Mouse (Mus musculus) liver, embryonic 13.5 days (tissue): ENCODE measurements around the gene Art4. TPM values are rescaled to one million over a fixed set of nuclear protein-coding genes. Genes with fewer than 3 reads are reported as not detected.
A peak's percentile ranks its signal among the peaks of the same experiment; 100 is the strongest.

Experiments
- ATAC-seq: fragments of 200-750 bp; cut with Nextera tagmentation; 2 replicates; pipeline ENCODE4 v1.8.0; 2017; ENCODE audit warnings: low read depth, mild to moderate bottlenecking, moderate number of reproducible peaks, moderate library complexity
- DNase-seq: peaks from one replicate; pipeline ENCODE4 v3.0.0; 2022
- H3K27ac ChIP-seq: fragments of 300-500 bp; sonication (generic); 2 replicates; pipeline ENCODE4 v1.5.1; 2015; ENCODE audit warnings: moderate library complexity, mild to moderate bottlenecking, inconsistent platforms
- H3K27me3 ChIP-seq: fragments of 300-500 bp; sonication (generic); 2 replicates; pipeline ENCODE4 v1.6.1; 2015; ENCODE audit warnings: mild to moderate bottlenecking, inconsistent platforms
- H3K36me3 ChIP-seq: fragments of 300-500 bp; sonication (generic); 2 replicates; pipeline ENCODE4 v1.6.1; 2015; ENCODE audit warnings: mild to moderate bottlenecking, inconsistent platforms
- H3K4me1 ChIP-seq: fragments of 300-500 bp; sonication (generic); replicated peaks from 2 replicates; pipeline ENCODE4 v1.6.1; 2015; ENCODE audit warnings: inconsistent platforms
- H3K4me2 ChIP-seq: fragments of 300-500 bp; sonication (generic); 2 replicates; pipeline ENCODE4 v1.6.1; 2015; ENCODE audit warnings: inconsistent platforms, mild to moderate bottlenecking, moderate library complexity
- H3K4me3 ChIP-seq: fragments of 300-500 bp; sonication (generic); replicated peaks from 2 replicates; pipeline ENCODE4 v1.5.1; 2015; ENCODE audit warnings: mild to moderate bottlenecking, inconsistent platforms
- H3K9ac ChIP-seq: fragments of 300-500 bp; sonication (generic); 2 replicates; pipeline ENCODE4 v1.6.1; 2015; ENCODE audit warnings: mild to moderate bottlenecking, inconsistent platforms
- H3K9me3 ChIP-seq: fragments of 300-500 bp; sonication (generic); replicated peaks from 2 replicates; pipeline ENCODE4 v1.6.1; 2016; ENCODE audit warnings: inconsistent platforms
- WGBS: fragments of 180-500 bp; shearing (Covaris S2); methylation state at CpG from one replicate; pipeline ENCODE4 v1.1.7; 2015; ENCODE audit not compliant: insufficient replicate concordance; 5-methylcytosine and 5-hydroxymethylcytosine counted together
- polyA plus RNA-seq: library from polyadenylated mRNA; unstranded; fragments of >200 nt; fragmentation: Nextera tagmentation; extraction: Ambion mirVana; gene quantifications from 2 replicates; pipeline ENCODE4 v1.2.1, GENCODE M21; 2015

Gene Art4
- polyA plus RNA-seq, 1 experiment from 2014 or later, result 28.8 TPM

DNA sequence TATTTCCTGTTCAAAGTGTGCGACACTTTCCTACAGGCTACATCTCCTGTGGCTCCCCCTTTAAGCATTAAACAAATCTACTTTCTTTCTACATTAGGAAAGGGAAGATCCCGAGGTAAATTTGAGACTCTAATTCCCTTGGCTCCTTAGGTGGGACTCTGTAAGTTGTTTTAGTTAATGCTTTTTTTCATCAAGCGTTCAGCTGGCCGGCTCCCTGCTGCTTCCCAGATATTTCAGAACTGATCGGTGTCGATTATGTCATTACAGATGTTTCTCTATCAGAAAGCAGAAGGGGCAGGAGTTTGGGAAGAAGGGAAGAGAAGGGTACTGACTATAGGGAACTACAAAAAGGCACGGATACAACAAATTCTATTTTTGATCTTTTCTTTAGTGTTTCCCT lies 30.4 kb downstream of the Art4 start:
- no peak for DNase-seq
- peak overlapping the region; percentile 85 for H3K27ac ChIP-seq

DNA sequence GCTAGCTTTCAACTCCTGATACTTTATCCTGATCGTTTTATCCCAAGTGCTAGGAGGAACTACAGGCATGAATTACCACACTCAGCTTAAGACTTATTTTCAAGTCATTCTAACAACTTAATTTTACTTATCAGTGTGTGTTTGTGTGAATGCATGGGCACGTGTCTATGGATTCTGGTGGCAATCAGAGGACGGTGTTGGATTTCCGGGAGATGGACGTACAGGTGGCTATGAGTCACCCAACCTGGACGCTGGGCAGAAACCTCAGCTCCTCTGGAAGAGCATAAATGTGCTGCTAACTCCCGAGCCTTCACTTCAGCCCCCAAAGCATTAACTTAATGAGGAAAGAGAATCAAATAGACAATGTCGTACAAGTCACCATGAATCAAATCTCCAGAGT lies 32.5 kb downstream of the Art4 start:
- H3K9me3 ChIP-seq, result no peaks in the 10 kb centered on the region
- H3K4me2 ChIP-seq, result no peak overlapping the region
- peaks cover 16% of the 10 kb centered on the region for H3K4me1 ChIP-seq
- WGBS, result 87% methylated on average over 8 of the region's 8 CpGs
- H3K9ac ChIP-seq, result 0 out of 2 replicates have a peak overlapping the region, but pooled peaks have one; percentile 17
- H3K27ac ChIP-seq, result no peak overlapping the region
- ATAC-seq (no peak), DNase-seq (no peak)
- H3K27me3 ChIP-seq, result no peaks in the 10 kb centered on the region
- no peak overlapping the region for H3K4me3 ChIP-seq
- peaks cover 53% of the 10 kb centered on the region for H3K36me3 ChIP-seq

More for the DNA sequence above, 30.4 kb downstream of the Art4 start:
- Histone ChIP-seq H3K9ac (peak overlapping the region; percentile 97), H3K4me1 (peaks cover 16% of the 10 kb centered on the region), H3K36me3 (peaks cover 32% of the 10 kb centered on the region), H3K9me3 (no peaks in the 10 kb centered on the region), H3K27me3 (no peaks in the 10 kb centered on the region), H3K4me2 (peak overlapping the region; percentile 81), H3K4me3 (peak overlapping the region; percentile 89)
- ATAC-seq, result no peak
- 6% methylated on average over 7 of the region's 7 CpGs for WGBS

DNA sequence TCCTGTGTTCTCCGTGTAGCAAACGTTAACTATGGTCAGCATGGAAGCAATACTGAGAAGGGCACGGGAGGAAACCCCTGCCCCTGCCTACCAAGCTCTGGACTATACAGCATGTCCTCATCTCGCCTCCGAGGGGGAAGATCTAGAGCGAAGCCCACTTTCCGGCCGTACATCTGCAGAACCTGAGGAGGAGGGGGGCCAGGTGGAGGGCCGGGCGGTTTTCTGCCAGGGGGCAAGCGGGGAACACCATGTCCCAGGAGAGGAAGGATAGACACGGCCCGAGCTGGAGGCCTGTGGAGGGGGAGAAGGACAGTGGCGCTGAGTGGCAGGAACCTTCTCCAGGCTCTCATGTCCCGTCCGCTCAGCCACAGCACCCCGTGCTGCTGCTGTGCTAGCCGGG lies 36.4 kb downstream of the Art4 start:
- 0 out of 2 replicates have a peak, but pooled peaks have one; percentile 39 for ATAC-seq
- H3K9me3 ChIP-seq, result no peaks in the 10 kb centered on the region

DNA sequence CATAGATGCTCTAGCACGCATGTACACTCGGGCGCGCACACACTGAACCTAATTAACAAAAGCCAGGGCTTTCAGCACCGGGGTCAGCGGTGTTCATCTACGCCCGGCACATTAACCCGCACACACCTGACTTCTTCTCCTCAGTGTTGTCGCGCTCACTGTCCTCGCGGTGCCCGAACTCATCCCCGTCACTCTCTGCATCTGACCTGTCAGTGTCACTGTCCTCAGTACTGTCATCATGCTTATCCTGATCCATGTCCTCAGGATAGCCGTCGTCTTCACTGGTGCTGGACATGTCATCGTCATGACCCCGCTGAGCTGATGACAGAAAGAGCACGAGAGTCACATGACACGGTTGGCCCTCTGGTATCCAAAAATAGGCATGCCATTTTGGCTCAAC lies 37.2 kb downstream of the Art4 start:
- WGBS, result 93% methylated on average over 21 of the region's 21 CpGs
- H3K4me2 ChIP-seq, result no peak overlapping the region
- H3K4me3 ChIP-seq, result no peak overlapping the region
- no peaks in the 10 kb centered on the region for H3K9me3 ChIP-seq
- ATAC-seq (no peak; the same call in 1 of the 2 replicates), DNase-seq (no peak)
- peaks cover 93% of the 10 kb centered on the region for H3K36me3 ChIP-seq
- no peaks in the 10 kb centered on the region for H3K4me1 ChIP-seq
- no peak overlapping the region; the same call in 1 of the 2 replicates for H3K27ac ChIP-seq
- no peaks in the 10 kb centered on the region for H3K27me3 ChIP-seq
- no peak overlapping the region for H3K9ac ChIP-seq

More for the DNA sequence above, 36.4 kb downstream of the Art4 start:
- Histone ChIP-seq H3K27ac (no peak overlapping the region), H3K4me1 (no peaks in the 10 kb centered on the region), H3K27me3 (no peaks in the 10 kb centered on the region), H3K4me2 (no peak overlapping the region), H3K4me3 (no peak overlapping the region), H3K36me3 (peaks cover 91% of the 10 kb centered on the region), H3K9ac (no peak overlapping the region)
- DNase-seq, result no peak
- WGBS, result 92% methylated on average over 18 of the region's 18 CpGs

DNA sequence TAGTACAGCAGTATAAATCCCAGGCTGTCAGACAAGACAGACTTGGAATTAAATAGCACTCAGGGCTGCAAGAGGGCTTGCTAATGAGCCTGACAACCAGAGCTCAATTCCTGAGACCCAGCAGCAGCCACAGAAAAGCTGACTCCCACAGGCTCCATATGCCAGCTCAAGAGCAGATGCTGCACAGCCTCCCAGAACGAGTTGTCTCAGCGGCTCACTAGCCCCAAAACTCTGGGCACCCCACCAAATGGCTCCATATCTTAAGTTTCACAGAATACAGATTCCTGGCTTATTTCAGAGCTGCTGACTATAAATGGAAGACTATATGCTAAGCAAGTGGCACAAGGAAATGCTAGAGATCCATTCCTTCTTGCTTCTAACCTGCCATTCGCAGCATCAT lies 40.0 kb downstream of the Art4 start:
- WGBS, result 88% methylated on average over 3 of the region's 3 CpGs
- no peak for ATAC-seq
- H3K4me2 ChIP-seq, result no peak overlapping the region

DNA sequence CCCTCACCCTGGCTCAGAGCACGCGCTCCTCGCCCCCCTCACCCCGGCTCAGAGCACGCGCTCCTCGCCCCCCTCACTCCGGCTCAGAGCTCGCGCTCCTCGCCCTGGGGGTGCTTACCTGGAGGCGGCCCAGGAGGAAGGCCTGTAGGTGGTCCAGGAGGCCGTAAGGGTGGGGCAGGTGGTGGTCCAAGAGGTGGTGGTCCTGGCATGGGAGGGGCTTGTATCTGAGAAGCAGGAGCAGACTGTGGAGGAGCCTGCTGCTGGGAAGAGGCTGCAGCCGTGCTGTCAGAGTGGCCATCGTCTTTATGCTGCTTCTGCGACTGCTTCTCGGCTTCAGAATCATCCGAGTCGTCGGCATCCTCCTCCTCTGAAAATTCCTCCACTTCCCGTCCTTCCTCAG lies 40.7 kb downstream of the Art4 start:
- Histone ChIP-seq H3K36me3 (peaks cover 96% of the 10 kb centered on the region), H3K4me2 (no peak overlapping the region), H3K9me3 (no peaks in the 10 kb centered on the region), H3K9ac (no peak overlapping the region), H3K27ac (no peak overlapping the region), H3K4me3 (no peak overlapping the region), H3K27me3 (no peaks in the 10 kb centered on the region), H3K4me1 (peaks cover 3% of the 10 kb centered on the region; the same call in 1 of the 2 replicates)
- DNase-seq (no peak), ATAC-seq (no peak)
- whole genome bisulfite sequencing, result 94% methylated on average over 21 of the region's 21 CpGs

More for the DNA sequence above, 40.0 kb downstream of the Art4 start:
- no peak for DNase-seq
- H3K9ac ChIP-seq, result no peak overlapping the region
- H3K27ac ChIP-seq, result no peak overlapping the region
- H3K4me3 ChIP-seq, result no peak overlapping the region
- no peaks in the 10 kb centered on the region for H3K27me3 ChIP-seq
- H3K9me3 ChIP-seq, result no peaks in the 10 kb centered on the region
- H3K36me3 ChIP-seq, result peaks cover 96% of the 10 kb centered on the region
- peaks cover 3% of the 10 kb centered on the region; the same call in 1 of the 2 replicates for H3K4me1 ChIP-seq

DNA sequence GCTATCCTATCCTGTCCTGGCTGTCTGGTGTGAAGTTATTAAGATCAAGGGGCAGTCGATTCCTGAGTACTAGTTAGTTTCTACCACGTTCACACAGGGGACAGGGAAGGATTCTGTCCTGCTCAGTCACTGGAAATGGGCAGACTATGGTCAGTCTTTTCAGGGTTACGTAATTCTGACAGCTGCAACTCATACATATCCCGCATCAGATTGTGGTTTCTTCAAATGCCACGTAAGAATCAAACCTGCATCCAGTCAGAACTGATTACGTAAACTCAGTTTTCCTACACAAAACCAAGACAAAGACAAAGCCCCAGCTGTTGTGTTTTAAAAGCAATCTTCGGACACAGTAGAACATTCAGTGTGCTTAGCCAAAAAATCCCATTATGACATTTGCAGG lies 42.2 kb downstream of the Art4 start:
- Histone ChIP-seq H3K36me3 (peaks cover 95% of the 10 kb centered on the region), H3K9ac (no peak overlapping the region), H3K4me2 (no peak overlapping the region), H3K4me1 (peaks cover 10% of the 10 kb centered on the region), H3K9me3 (no peaks in the 10 kb centered on the region), H3K27me3 (no peaks in the 10 kb centered on the region), H3K4me3 (no peak overlapping the region), H3K27ac (no peak overlapping the region)
- 85% methylated on average over 7 of the region's 7 CpGs for WGBS
- DNase-seq (no peak), ATAC-seq (no peak)

DNA sequence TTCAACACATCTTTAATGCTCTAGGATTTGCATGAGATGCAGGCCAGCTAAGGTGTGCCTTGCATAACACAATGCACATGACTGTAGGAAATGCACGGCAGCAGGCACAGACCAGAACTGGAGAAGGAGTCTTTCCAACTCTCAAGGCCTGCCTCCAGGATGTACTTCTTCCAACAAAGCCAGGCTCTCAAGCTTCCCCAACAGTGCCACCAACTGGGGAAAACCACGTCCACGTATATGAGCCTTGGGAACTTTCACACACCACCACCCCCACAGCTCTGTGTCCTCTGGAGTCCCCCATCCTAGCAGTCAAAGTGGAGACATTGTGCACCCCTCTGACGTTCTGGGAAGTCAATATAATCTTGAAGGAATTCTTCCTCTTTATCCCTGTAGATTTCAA lies 44.4 kb downstream of the Art4 start:
- H3K4me3 ChIP-seq, result no peak overlapping the region
- ATAC-seq (no peak), DNase-seq (no peak)
- no peaks in the 10 kb centered on the region for H3K9me3 ChIP-seq
- H3K4me2 ChIP-seq, result no peak overlapping the region
- 44% methylated on average over 4 of the region's 4 CpGs for WGBS
- H3K4me1 ChIP-seq, result peaks cover 23% of the 10 kb centered on the region
- H3K36me3 ChIP-seq, result peaks cover 82% of the 10 kb centered on the region
- no peak overlapping the region for H3K27ac ChIP-seq
- no peaks in the 10 kb centered on the region for H3K27me3 ChIP-seq
- H3K9ac ChIP-seq, result no peak overlapping the region

DNA sequence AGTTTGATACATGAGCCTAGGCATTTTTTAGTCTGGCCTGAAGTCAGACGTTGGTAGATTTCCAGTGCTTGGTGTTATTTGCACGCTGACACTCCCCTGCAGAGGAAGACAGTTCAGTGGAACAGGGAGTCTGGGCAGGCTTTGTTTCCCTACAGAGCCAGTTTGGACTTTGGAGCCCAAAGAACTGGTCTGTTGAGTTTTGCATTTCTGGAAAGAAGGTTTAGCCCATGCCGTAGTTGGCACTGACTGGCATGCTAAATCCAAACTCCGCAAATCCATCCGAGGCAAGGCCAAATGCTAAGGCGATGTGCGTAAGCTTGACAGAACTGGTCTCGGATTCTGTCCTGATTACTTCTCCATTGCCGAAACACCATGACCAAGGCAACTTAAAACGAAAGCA lies 46.3 kb downstream of the Art4 start:
- Histone ChIP-seq H3K4me1 (peaks cover 40% of the 10 kb centered on the region), H3K4me2 (no peak overlapping the region), H3K27ac (no peak overlapping the region), H3K27me3 (no peaks in the 10 kb centered on the region), H3K36me3 (peaks cover 63% of the 10 kb centered on the region), H3K9ac (no peak overlapping the region), H3K9me3 (no peaks in the 10 kb centered on the region), H3K4me3 (no peak overlapping the region)
- 80% methylated on average over 10 of the region's 10 CpGs for WGBS
- no peak for DNase-seq
- no peak for ATAC-seq

DNA sequence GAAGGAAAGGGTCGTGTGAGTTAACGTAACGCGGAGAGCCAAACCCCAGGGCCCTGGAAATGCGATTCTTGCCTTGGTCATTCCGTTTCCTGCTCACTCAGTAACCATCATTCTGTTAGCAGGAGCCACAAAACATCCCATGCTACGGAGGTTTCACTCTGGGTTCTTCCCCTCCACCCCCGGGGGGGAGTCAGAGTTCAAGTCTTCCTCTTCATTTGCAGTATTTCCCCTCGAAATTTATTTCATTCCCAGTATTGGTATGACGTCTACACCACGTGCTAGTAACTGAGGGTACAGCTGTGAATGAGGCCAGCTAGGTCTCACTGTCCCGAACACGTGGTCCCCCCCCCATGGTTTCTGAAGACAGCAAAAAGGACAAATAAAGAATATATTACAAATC lies 47.9 kb downstream of the Art4 start:
- peak overlapping the region; percentile 91 for H3K27ac ChIP-seq
- DNase-seq, result no peak

DNA sequence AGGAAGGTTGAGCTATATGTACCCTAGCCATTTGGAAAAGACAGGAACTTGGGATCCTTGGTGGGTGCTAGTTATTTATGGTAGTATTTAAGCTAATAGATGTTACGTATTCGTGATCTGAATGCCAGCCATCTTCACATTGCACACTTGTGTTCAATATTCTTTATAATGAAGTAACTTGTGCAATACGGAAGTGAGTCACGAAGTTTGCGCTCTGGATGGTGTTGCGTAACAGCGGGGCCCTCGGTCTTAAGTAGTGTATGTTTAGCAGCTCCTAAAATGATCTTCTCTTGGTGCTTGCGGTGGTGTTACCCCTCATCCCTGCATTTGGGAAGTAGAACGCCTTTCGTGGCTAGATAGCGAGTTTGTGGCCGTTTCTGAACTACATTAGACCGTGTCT lies 48.5 kb downstream of the Art4 start:
- peak; percentile 48 for DNase-seq
- Histone ChIP-seq H3K4me2 (peak overlapping the region; percentile 93), H3K36me3 (peaks cover 43% of the 10 kb centered on the region), H3K4me3 (peak overlapping the region; percentile 94), H3K27me3 (no peaks in the 10 kb centered on the region), H3K27ac (peak overlapping the region; percentile 91), H3K9ac (peak overlapping the region; percentile 97), H3K4me1 (peaks cover 55% of the 10 kb centered on the region), H3K9me3 (no peaks in the 10 kb centered on the region)
- no peak for ATAC-seq
- WGBS, result 2% methylated on average over 14 of the region's 14 CpGs

More for the DNA sequence above, 47.9 kb downstream of the Art4 start:
- Histone ChIP-seq H3K4me3 (peak overlapping the region; percentile 94), H3K36me3 (peaks cover 49% of the 10 kb centered on the region), H3K4me2 (peak overlapping the region; percentile 93), H3K9ac (peak overlapping the region; percentile 97), H3K27me3 (no peaks in the 10 kb centered on the region), H3K9me3 (no peaks in the 10 kb centered on the region), H3K4me1 (peaks cover 55% of the 10 kb centered on the region)
- WGBS, result 33% methylated on average over 13 of the region's 13 CpGs
- ATAC-seq, result no peak

DNA sequence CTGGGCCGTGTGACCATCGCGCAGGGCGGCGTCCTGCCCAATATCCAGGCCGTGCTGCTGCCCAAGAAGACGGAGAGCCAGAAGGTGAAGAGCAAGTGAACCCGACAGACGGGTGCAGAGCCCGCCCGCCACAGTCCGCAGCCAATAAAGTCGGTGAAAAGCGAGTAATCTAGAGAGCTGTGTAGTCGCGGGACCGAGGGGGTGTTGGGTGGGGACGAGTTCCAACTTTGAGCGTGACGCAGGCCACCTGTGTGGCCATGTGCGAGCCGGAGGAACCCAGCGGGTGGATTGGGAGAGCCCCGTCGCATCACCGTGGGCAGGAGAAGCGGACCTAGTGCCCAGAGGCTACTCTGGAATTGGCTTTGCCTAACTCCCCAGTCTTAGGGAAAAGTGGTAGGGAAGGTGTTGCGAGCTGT lies 48.9 kb downstream of the Art4 start:
- no peaks in the 10 kb centered on the region for H3K9me3 ChIP-seq
- H3K4me3 ChIP-seq, result peak overlapping the region; percentile 94
- peak overlapping the region; percentile 93 for H3K4me2 ChIP-seq
- H3K36me3 ChIP-seq, result peaks cover 39% of the 10 kb centered on the region
- peaks cover 55% of the 10 kb centered on the region for H3K4me1 ChIP-seq
- ATAC-seq, result peak; percentile 15
- under 1% methylated on average over 28 of the region's 28 CpGs for WGBS
- no peaks in the 10 kb centered on the region for H3K27me3 ChIP-seq
- H3K9ac ChIP-seq, result peak overlapping the region; percentile 97
- DNase-seq, result peak; percentile 42
- H3K27ac ChIP-seq, result peak overlapping the region; percentile 91
